Mouse (Mus musculus) spleen, adult 12 weeks (tissue): ENCODE measurements around the gene Itpr2.
"Not testable (repeated sequence)": the region's sequence is repeated elsewhere in the genome, so short reads cannot be mapped to it uniquely, and the experiment has no call there.

Experiments
- DNase-seq: peaks from one replicate; pipeline ENCODE4 v3.0.0; 2022; ENCODE audit warnings: low spot score

Itpr2 gene

DNA sequence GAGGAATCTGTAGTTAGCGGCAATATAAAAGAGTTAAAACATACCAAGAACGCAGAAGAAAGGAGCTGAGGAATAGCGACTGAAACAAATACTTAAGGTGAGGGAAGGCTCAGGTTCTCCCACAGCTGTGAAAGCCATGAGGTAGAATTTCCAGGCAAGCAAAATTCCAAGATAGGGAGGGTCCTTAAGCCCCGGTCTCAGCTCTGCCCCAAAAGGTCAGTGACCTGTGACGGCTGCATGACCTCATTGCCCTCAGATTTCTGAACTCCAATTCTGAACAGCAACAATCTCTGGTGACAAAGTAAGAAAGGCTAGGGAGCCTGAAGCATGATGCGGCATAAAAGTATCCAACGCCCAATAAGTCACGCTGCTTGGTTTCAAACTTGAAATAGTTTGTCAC lies 33.7 kb downstream of the Itpr2 start:
- no peak for DNase-seq

DNA sequence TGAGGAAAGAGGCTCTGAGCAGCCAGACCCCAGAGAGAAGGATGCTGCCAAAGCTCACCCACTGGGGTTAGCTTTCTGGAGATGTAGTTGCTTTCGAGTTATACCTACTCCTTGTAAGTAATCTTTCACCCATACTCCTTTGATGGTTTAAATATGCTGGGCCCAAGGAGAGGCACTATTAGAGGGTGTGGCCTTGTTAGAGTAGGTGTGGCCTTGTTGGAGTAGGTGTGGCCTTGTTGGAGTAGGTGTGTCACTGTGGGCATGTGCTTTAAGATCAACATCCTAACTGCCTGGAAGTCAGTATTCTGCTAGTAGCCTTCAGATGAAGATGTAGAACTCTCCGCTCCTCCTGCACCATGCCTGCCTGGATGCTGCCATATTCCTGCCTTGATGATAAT lies 37.4 kb downstream of the Itpr2 start:
- DNase-seq = not testable (repeated sequence)

DNA sequence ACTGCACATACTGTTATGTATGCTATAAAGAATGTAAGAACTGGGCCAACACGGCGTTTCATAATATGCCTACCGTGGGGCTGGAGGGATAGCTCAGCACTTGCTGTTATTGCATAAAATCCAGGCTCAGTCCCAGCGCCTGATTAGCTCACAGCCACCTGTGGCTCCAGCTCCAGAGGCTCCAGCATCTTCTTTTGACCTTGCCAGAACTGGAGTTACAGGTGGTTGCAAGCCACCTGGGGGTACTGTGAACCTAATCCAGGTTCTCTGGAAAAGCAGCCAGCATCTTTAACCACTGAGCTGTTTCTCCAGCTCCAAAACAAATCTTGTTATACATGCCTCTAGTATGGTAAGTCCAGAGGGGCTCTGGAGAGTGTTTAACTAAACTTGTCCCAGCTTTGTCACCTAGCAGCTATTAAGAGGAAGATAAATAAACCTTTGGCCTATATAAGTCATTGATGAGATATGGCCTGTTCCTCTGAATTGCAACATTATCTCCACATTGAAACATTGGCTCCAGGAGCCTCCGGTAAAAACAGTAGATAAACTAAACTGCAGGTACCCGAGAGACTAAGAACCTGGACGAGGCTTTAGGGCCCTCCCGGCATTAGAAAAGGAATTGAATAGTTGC lies 37.9 kb downstream of the Itpr2 start:
- no peak for DNase-seq

DNA sequence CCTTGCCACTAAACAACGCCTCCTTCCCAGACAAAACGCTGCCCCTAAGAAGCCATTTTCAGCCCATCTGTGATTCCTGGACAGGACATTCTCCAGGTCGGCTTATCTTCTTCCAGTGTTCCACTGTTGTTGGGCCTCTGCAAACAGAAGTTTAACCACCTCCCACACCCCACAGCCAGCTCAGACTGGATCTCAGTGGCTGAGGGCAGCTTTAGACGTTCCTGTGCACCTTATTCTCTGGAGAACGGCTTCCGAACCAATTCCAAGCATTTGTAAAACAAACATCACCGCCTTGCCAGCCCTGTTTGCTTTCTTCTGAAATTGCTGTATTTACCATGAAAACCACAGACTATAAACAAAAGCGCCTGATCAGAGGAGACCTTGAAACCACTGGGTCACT lies 41.1 kb downstream of the Itpr2 start:
- no peak for DNase-seq

DNA sequence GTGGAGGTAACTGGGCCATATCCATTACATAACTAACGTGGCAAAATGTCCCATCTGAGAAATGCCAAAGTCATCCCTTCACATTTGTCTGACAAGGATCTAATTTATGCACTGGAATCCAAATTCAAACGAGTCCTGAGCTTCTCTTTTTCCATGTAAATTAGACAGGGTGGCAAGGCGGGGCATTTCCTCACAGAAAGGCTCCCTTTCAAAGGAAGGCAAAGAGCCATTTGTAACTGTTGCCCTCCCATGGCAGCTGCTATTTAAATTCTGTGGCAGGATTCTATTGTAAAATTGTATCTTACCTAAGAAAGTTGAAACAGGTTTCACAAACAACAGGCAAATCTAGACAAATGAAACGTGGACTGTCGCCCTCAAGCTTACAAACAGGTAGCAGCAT lies 43.6 kb downstream of the Itpr2 start:
- DNase-seq = no peak

DNA sequence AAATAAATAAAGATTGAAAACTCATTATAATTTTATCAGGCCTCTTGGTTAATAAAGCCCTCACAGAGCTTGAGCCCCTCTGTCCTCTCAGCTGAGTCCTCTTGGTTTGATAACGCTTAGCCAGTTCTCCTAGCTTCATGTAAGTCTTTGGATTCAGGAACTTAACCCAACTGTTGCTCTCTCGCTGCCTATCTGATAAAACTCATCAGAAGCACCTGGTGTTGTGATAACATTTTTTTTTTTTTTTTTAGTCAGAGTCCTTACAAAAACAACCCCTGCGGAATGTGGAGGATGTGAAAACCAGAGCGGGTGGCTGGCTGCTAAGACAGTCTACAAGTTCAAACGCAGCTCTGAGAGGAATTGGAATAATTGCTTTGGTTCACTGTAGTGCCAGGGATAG lies 45.3 kb downstream of the Itpr2 start:
- no peak for DNase-seq

DNA sequence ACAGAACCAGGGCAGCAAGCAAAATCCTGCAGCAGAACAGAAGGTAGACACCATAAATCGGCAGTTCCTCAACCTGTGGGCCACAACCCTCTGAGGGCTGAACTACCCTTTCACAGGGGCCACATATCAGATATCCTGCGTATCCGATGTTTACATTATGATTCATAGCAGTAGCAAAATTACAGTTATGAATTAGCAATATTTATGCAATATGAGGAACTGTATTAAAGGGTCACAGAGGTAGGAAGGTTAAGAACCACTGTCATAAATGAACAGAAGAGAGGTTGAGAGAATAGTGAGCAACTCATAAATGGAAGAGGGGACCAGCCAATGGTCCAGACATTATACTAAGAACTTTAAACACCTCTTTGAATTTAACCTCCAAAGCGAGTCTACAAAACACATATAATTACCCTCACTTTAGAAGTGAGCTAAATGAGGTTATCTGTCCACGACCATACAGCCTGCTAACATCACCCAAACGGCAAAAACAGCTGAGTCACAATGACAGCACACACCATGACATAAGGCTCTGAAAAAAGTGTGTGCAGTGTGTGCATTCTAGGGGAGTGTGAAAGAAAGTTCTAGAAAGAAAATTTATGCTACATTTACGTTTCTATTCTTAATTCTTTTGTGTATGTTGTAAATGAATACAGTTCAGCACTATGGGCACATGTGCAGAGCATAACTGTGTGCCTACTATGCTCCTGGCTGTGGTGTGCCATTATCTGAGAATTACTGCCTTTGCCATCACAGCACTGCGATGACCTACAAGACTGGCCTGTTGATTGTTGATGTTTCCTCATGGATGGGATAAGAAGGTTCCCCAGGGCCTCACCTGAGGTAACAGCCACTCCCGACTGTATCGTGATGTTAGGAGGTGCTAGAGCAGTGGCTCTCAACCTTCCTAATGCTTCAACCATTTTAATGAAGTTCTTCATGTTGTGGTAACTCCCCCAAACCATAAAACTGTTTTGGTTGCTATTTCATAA lies 47.2 kb downstream of the Itpr2 start:
- peak; percentile 59 for DNase-seq

GRCm38 (mm10) chr6:146452474-146452873 lies 49.5 kb downstream of the Itpr2 start:
- DNase-seq = no peak

DNA sequence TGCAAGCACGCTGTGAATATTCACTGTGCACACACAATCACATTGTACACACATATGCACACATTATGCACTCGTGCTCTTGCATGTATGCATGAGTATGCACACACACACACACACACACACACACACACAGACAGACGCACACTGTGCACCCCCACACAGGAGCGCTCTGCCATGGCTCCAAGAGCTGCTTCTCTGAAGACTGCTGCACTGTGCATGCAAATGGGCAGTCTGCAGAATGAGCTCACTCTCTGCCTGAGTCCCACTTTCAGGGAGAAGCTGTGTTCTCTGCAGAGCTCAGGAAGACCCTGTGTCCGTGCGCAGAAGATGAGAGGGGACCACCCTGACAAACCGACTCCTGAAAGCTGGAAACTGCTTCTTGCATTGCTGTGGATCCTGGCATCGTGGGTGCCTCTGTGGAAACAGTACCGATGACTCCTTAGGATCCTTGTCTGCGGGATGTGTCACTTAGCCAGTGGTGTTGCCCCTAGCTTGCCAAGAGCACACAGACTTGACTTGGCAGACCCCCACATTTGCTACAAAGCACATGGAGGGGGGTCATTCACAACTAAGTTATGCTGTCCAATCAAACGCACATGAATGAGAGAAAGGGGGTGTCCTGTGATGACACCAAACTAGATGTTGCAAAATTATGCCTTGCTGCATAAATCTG lies 55.9 kb downstream of the Itpr2 start:
- no peak for DNase-seq

GRCm38 (mm10) chr6:146439826-146440225 lies 62.2 kb downstream of the Itpr2 start:
- no peak for DNase-seq

DNA sequence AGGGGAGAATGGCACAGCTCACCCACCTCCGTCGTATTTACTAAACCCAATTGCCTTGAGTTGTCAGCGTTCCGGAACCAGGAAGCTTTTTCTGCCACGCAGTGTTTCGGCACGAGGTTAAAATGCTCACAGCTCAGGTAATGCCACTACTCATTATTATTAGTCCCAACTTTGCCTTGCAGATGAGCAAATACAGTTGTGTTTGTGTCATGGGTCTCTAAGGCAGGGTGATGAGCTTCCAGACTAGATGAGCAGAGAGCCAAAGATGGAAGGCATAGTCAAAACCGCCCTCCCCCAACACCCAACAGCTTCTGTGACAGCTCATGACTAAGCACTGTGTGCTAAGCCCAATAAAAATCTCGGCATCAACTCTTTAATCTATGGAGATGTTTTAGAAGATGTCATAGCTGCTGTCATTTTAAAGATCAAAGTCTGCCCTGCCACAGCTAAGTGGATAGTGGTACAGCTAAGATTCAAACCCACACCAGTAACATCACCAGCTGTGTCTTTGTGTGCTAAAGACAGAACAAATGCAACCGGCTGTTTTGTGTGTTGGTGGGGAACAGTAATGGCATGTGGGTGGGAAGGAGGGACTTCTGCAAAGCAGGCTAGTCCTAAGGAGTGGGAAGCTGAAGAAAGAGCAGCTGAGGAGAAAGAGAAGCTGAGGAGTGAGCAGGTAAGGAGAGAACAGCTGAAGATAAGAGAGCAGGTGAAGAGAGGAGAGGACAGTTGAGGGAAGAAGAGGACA lies 62.8 kb downstream of the Itpr2 start:
- no peak for DNase-seq

GRCm38 (mm10) chr6:146438057-146438456 lies 64.0 kb downstream of the Itpr2 start:
- no peak for DNase-seq

GRCm38 (mm10) chr6:146436916-146437496 lies 65.0 kb downstream of the Itpr2 start:
- no peak for DNase-seq

- DNase-seq = no peak
These were observed 67.8 kb downstream of the Itpr2 start for GRCm38 (mm10) chr6:146434217-146434616.

- DNase-seq = no peak
These were observed 69.7 kb downstream of the Itpr2 start for GRCm38 (mm10) chr6:146432218-146432865.

DNA sequence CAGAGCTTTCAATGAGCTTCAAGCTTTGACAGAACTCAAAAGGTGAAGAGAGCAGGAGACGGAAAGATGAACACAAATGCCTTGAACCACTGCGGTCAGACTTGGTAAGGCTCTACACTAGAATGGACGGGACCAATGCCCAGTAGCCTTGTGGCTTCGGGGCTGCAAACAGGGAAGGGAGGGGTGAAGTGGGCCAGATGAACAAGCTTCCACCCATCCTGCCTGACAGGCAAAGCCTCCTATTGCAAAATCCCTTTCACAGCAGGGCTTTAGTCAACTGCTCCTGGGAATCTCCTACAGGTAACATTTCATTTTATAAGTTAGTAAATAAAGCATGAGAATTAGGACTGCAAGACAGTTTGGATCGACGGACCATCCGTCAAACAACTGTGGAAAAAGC lies 70.2 kb downstream of the Itpr2 start:
- no peak for DNase-seq

- peak; percentile 42 for DNase-seq
These were observed 72.2 kb downstream of the Itpr2 start for GRCm38 (mm10) chr6:146429694-146430380.

DNA sequence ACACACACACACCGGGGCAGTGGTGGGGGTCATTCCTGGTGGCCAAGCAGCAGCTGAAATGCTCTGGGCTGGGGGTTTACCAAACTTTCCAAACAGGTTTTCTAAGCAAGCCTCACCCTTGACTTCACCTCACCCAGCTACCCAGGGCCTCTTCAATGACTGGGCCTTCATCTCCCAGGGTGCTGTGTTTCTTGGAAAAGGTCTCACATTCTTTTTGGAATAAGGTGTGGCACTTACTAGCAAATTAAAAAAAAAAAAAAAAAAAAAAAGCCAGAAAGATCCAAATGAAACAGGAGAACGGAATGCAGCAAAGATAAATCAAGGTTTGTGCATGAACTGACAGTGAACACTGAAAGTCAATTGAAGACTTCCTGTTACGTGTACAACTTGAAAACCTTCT lies 77.2 kb downstream of the Itpr2 start:
- no peak for DNase-seq

- no peak for DNase-seq
These were observed 77.7 kb downstream of the Itpr2 start for GRCm38 (mm10) chr6:146424326-146424725.

- no peak for DNase-seq
These were observed 81.3 kb downstream of the Itpr2 start for GRCm38 (mm10) chr6:146420718-146421117.

- no peak for DNase-seq
These were observed 85.6 kb downstream of the Itpr2 start for GRCm38 (mm10) chr6:146416461-146416860.
